Mouse (Mus musculus) hindbrain, embryonic 10.5 days (tissue): ENCODE results near the gene Myo3b. TPM values are rescaled to one million over a fixed set of nuclear protein-coding genes. Genes with fewer than 3 reads are reported as not detected.
"Not testable (repeated sequence)": the region's sequence is repeated elsewhere in the genome, so short reads cannot be mapped to it uniquely, and the experiment has no call there.

Experiments used
- DNase-seq: peaks from one replicate; pipeline ENCODE4 v3.0.0-alpha.2; 2017; ENCODE audit warnings: low spot score
- H3K27ac ChIP-seq: fragments of 300-500 bp; sonication (generic); 2 replicates; pipeline ENCODE4 v1.5.1; 2016; ENCODE audit warnings: mild to moderate bottlenecking, moderate library complexity
- H3K27me3 ChIP-seq: fragments of 300-500 bp; sonication (generic); 2 replicates; pipeline ENCODE4 v1.6.1; 2016; ENCODE audit warnings: mild to moderate bottlenecking; ENCODE audit not compliant: poor library complexity, insufficient read depth, severe bottlenecking
- H3K36me3 ChIP-seq: fragments of 300-500 bp; sonication (generic); 2 replicates; pipeline ENCODE4 v1.6.1; 2016; ENCODE audit warnings: mild to moderate bottlenecking, moderate library complexity
- H3K4me1 ChIP-seq: fragments of 300-500 bp; sonication (generic); replicated peaks from 2 replicates; pipeline ENCODE4 v1.6.1; 2016; ENCODE audit warnings: mild to moderate bottlenecking
- H3K4me3 ChIP-seq: fragments of 300-500 bp; sonication (generic); 2 replicates; pipeline ENCODE4 v1.5.1; 2016; ENCODE audit warnings: mild to moderate bottlenecking, moderate library complexity
- H3K9me3 ChIP-seq: fragments of 300-500 bp; sonication (generic); 2 replicates; pipeline ENCODE4 v1.6.1; 2016; ENCODE audit warnings: mild to moderate bottlenecking, moderate library complexity
- WGBS: fragments of 180-500 bp; shearing (Covaris S2); methylation state at CpG from one replicate; pipeline ENCODE4 v1.1.7; 2016; 5-methylcytosine and 5-hydroxymethylcytosine counted together
- polyA plus RNA-seq: library from polyadenylated mRNA; unstranded; fragments of >200 nt; fragmentation: Nextera tagmentation; extraction: Ambion mirVana; gene quantifications from 2 replicates; pipeline ENCODE4 v1.2.1, GENCODE M21; 2016

Gene Myo3b
- polyA plus RNA-seq, 1 experiment from 2014 or later, result not detected

- Histone ChIP-seq H3K27ac (0 out of 2 replicates have a peak overlapping the region, but pooled peaks have one; percentile 18), H3K27me3 (no peaks in the 10 kb centered on the region)
- DNase-seq, result no peak
These were observed 156.7 kb downstream of the Myo3b start for GRCm38 (mm10) chr2:70195418-70196248.

GRCm38 (mm10) chr2:70201796-70202555, 163.1 kb downstream of the Myo3b start:
- WGBS, result 32% methylated on average over 11 of the region's 11 CpGs
- H3K27me3 ChIP-seq, result peaks cover 6% of the 10 kb centered on the region; the same call in 1 of the 2 replicates
- DNase-seq, result no peak

More at GRCm38 (mm10) chr2:70195418-70196248, 156.7 kb downstream of the Myo3b start:
- H3K4me1 ChIP-seq, result 0 out of 2 replicates have a peak, but pooled peaks cover 4% of the 10 kb centered on the region
- no peaks in the 10 kb centered on the region for H3K9me3 ChIP-seq
- H3K4me3 ChIP-seq, result no peak overlapping the region
- WGBS, result 80% methylated on average over 9 of the region's 9 CpGs
- no peaks in the 10 kb centered on the region for H3K36me3 ChIP-seq

GRCm38 (mm10) chr2:70202578-70203167, 163.7 kb downstream of the Myo3b start:
- Histone ChIP-seq H3K9me3 (no peaks in the 10 kb centered on the region), H3K4me3 (no peak overlapping the region), H3K27me3 (peaks cover 6% of the 10 kb centered on the region; the same call in 1 of the 2 replicates), H3K4me1 (peaks cover 18% of the 10 kb centered on the region), H3K27ac (peak overlapping the region; percentile 0; the same call in 1 of the 2 replicates), H3K36me3 (no peaks in the 10 kb centered on the region)
- 29% methylated on average over 8 of the region's 8 CpGs for WGBS
- DNase-seq, result no peak

More at GRCm38 (mm10) chr2:70201796-70202555, 163.1 kb downstream of the Myo3b start:
- Histone ChIP-seq H3K27ac (no peak overlapping the region), H3K9me3 (no peaks in the 10 kb centered on the region), H3K4me1 (peaks cover 18% of the 10 kb centered on the region), H3K4me3 (no peak overlapping the region), H3K36me3 (no peaks in the 10 kb centered on the region)

- 90% methylated on average over 1 of the region's 1 CpGs for WGBS
- no peak for DNase-seq
- Histone ChIP-seq H3K4me3 (no peak overlapping the region), H3K27me3 (no peaks in the 10 kb centered on the region), H3K9me3 (peaks cover 8% of the 10 kb centered on the region; the same call in 1 of the 2 replicates), H3K36me3 (no peaks in the 10 kb centered on the region), H3K4me1 (no peaks in the 10 kb centered on the region), H3K27ac (no peak overlapping the region)
These were observed 169.5 kb downstream of the Myo3b start for GRCm38 (mm10) chr2:70208411-70208810.

- DNase-seq, result no peak
- H3K36me3 ChIP-seq, result no peaks in the 10 kb centered on the region
- no peaks in the 10 kb centered on the region for H3K4me1 ChIP-seq
- WGBS, result 84% methylated on average over 3 of the region's 3 CpGs
- no peaks in the 10 kb centered on the region for H3K27me3 ChIP-seq
- H3K27ac ChIP-seq, result no peak overlapping the region
- H3K4me3 ChIP-seq, result no peak overlapping the region
- peaks cover 8% of the 10 kb centered on the region; the same call in 1 of the 2 replicates for H3K9me3 ChIP-seq
These were observed 170.9 kb downstream of the Myo3b start for GRCm38 (mm10) chr2:70209790-70210189.

- Histone ChIP-seq H3K4me1 (no peaks in the 10 kb centered on the region), H3K9me3 (peaks cover 8% of the 10 kb centered on the region; the same call in 1 of the 2 replicates), H3K36me3 (no peaks in the 10 kb centered on the region), H3K4me3 (no peak overlapping the region), H3K27ac (no peak overlapping the region), H3K27me3 (no peaks in the 10 kb centered on the region)
- no peak for DNase-seq
- WGBS, result 87% methylated on average over 22 of the region's 22 CpGs
These were observed 171.8 kb downstream of the Myo3b start for GRCm38 (mm10) chr2:70210427-70211332.

GRCm38 (mm10) chr2:70214401-70214800, 175.5 kb downstream of the Myo3b start:
- no peaks in the 10 kb centered on the region for H3K36me3 ChIP-seq
- peaks cover 6% of the 10 kb centered on the region; the same call in 1 of the 2 replicates for H3K9me3 ChIP-seq
- no peak overlapping the region for H3K27ac ChIP-seq
- no peak overlapping the region for H3K4me3 ChIP-seq
- H3K4me1 ChIP-seq, result no peaks in the 10 kb centered on the region
- no peak for DNase-seq
- 82% methylated on average over 8 of the region's 8 CpGs for WGBS
- no peaks in the 10 kb centered on the region for H3K27me3 ChIP-seq

GRCm38 (mm10) chr2:70217800-70218199, 178.9 kb downstream of the Myo3b start:
- 0 out of 2 replicates have a peak, but pooled peaks cover 3% of the 10 kb centered on the region for H3K27me3 ChIP-seq
- WGBS, result 85% methylated on average over 3 of the region's 3 CpGs
- DNase-seq, result no peak
- no peak overlapping the region for H3K27ac ChIP-seq
- H3K9me3 ChIP-seq, result no peaks in the 10 kb centered on the region
- peaks cover 4% of the 10 kb centered on the region; the same call in 1 of the 2 replicates for H3K4me1 ChIP-seq
- no peaks in the 10 kb centered on the region for H3K36me3 ChIP-seq
- no peak overlapping the region for H3K4me3 ChIP-seq

- no peak overlapping the region for H3K27ac ChIP-seq
- H3K9me3 ChIP-seq, result no peaks in the 10 kb centered on the region
- H3K27me3 ChIP-seq, result 0 out of 2 replicates have a peak, but pooled peaks cover 3% of the 10 kb centered on the region
- no peak for DNase-seq
- WGBS, result 75% methylated on average over 8 of the region's 8 CpGs
- H3K4me3 ChIP-seq, result no peak overlapping the region
- no peaks in the 10 kb centered on the region for H3K36me3 ChIP-seq
- peaks cover 4% of the 10 kb centered on the region; the same call in 1 of the 2 replicates for H3K4me1 ChIP-seq
These were observed 179.5 kb downstream of the Myo3b start for GRCm38 (mm10) chr2:70218469-70218868.

- H3K36me3 ChIP-seq, result no peaks in the 10 kb centered on the region
- no peaks in the 10 kb centered on the region for H3K9me3 ChIP-seq
- H3K27me3 ChIP-seq, result peaks cover 13% of the 10 kb centered on the region
- H3K4me1 ChIP-seq, result peaks cover under 1% of the 10 kb centered on the region; the same call in 1 of the 2 replicates
- DNase-seq, result no peak
- 8% methylated on average over 3 of the region's 3 CpGs for WGBS
- no peak overlapping the region for H3K4me3 ChIP-seq
- H3K27ac ChIP-seq, result no peak overlapping the region
These were observed 187.8 kb downstream of the Myo3b start for GRCm38 (mm10) chr2:70226679-70227078.

GRCm38 (mm10) chr2:70234450-70234849, 195.5 kb downstream of the Myo3b start:
- DNase-seq, H3K27me3 ChIP-seq, H3K4me3 ChIP-seq, H3K4me1 ChIP-seq, H3K27ac ChIP-seq, H3K9me3 ChIP-seq, H3K36me3 ChIP-seq: not testable (repeated sequence)
- WGBS, result 86% methylated on average over 4 of the region's 4 CpGs

- Histone ChIP-seq H3K36me3 (no peaks in the 10 kb centered on the region), H3K4me3 (no peak overlapping the region), H3K27ac (no peak overlapping the region), H3K4me1 (no peaks in the 10 kb centered on the region), H3K9me3 (no peaks in the 10 kb centered on the region), H3K27me3 (no peaks in the 10 kb centered on the region)
- 77% methylated on average over 4 of the region's 4 CpGs for WGBS
- DNase-seq, result no peak
These were observed 207.1 kb downstream of the Myo3b start for GRCm38 (mm10) chr2:70245981-70246380.
